Mouse (Mus musculus): ENCODE results near the gene 9430097D07Rik. TPM values are rescaled to one million over a fixed set of nuclear protein-coding genes. Genes with fewer than 3 reads are reported as not detected.

The 9430097D07Rik gene
- total RNA-seq, 2 experiments from 2014 or later = not detected

- no peak for ATAC-seq (replicated peaks; ENCODE audit: low FRiP score, poor library complexity, severe bottlenecking)
Observed at GRCm38 (mm10) chr2:32598506-32598905, 23.0 kb upstream of the 9430097D07Rik start.

- ATAC-seq (replicated peaks; ENCODE audit: low FRiP score, poor library complexity, severe bottlenecking) = no peak
Observed at GRCm38 (mm10) chr2:32597699-32598098, 22.2 kb upstream of the 9430097D07Rik start.

- ATAC-seq (replicated peaks; ENCODE audit: low FRiP score, poor library complexity, severe bottlenecking) = no peak
Observed at GRCm38 (mm10) chr2:32597248-32597647, 21.8 kb upstream of the 9430097D07Rik start.

DNA sequence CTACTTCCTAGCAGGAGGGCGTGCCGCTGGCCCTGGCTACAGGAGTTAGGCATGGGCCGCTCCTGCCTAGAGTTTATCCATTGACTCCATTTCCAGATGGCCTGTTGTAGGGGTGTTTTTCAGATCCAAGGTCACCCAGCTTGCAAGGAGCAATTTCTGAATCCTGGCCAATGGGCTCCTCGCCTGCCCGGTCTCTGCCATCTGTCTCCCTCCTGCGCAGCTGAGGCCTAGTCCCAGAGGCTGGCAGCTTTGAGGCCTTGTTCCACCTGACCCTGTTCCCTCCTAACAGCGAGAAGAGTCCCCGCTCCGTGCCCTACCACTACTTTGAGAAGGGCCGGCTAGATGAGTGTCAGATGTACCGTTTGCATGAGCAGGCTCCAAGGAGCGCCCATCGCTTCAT, 21.2 kb upstream of the 9430097D07Rik start:
- no peak for ATAC-seq (replicated peaks; ENCODE audit: low FRiP score, poor library complexity, severe bottlenecking)

DNA sequence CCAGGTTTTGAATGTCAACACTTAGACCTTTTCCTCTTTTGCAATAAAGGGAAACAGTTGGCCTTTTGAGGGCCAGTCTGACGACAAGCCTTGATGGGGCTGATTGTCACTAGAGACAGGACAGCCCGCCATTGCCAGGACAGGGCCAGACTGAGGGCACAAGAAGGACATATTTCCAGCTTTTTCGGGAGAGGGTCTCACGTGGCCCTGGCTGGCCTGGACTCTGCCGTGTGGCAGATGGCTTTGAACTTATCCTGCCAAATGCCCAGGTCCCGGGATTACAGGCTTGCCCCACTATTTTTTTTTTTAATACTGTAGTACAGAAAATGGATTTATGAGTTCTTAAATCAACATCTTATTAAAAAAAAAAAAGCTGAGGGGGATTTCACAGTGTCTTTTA, 15.8 kb upstream of the 9430097D07Rik start:
- ATAC-seq (replicated peaks; ENCODE audit: low FRiP score, poor library complexity, severe bottlenecking) = no peak

DNA sequence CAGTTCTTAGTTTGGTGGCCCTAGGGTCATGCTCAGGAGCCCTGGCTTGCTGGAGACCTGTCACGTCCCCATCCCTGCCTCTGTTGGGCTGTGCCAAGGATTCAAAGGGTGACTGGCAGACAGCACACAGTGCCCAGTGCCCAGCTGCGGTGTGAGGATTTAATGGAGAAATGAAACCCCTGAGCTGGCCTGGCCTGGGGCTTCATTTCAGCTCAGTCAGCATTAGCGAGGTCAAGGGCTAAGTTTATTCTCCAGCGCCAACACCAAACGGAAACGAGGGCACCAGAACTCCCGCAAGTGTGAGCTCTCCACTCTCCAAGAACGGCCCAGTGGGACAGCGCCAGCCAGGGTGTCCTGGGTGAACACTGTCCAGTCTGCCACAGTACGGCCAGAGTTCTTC, 14.7 kb upstream of the 9430097D07Rik start:
- ATAC-seq (replicated peaks; ENCODE audit: low FRiP score, poor library complexity, severe bottlenecking) = no peak

DNA sequence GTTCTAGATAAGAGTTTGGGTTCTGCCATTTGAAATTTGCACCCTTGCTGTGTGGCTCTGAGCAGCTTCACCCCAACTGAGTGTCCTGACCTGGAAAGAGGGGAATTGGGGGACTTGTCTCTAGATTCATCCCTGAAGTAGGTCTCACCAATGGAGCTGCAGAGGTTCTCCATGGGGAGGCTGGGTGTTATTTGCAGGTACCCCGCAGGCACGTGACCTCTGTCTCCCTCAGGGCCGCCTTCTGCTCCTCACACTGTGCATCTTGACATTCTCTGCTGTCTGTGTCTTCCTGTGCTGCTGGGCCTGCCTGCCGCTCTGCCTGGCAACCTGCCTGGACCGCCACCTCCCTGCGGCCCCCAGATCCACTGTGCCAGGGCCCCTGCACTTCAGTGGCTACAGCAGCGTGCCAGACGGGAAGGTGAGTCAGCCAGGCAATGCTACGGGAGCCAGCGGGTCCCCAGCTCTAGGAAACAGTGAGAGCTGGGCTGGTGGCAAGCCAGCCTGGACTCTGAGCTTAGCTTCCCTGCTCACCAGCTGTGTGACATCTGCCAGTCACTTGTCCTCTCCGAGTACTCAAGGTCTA, 13.8 kb upstream of the 9430097D07Rik start:
- no peak for ATAC-seq (replicated peaks; ENCODE audit: low FRiP score, poor library complexity, severe bottlenecking)

DNA sequence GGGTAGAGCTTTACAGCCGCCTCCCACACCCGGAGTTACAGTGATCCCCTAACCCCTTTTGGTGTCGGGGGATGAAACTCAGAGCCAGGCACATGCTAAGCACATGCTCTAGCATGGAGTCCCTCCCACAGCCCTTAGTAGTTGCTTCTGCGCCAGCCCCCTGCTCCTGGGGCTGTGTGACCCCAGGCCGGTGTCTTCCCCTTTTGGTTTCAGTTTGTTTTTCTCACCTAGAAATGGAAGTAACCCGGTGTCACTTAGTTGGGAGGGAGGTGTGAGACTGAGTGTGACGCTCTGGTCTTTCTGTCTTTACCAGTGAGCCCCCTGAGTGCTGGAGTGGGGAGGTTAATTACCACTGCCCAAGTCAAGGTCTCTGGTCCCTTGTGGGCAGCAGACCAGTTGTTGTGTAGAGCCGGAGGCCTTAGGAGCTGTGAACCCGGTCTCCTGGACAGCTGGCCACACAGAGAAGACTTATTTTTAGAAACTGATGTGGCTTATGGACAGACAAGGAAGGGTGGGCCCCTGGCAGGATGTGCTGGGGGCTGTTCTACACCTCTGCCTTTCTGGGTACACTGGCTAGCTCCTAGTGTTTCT, 12.3 kb upstream of the 9430097D07Rik start:
- ATAC-seq (replicated peaks; ENCODE audit: low FRiP score, poor library complexity, severe bottlenecking) = 0 out of 2 replicates have a peak, but pooled peaks have one; percentile 8

GRCm38 (mm10) chr2:32586871-32587351, 11.4 kb upstream of the 9430097D07Rik start, which contains the start of gene St6galnac4:
Gene St6galnac4 (plus strand): TSS chr2:32587095.
- ATAC-seq (replicated peaks; ENCODE audit: low FRiP score, poor library complexity, severe bottlenecking) = peak; percentile 73

- ATAC-seq (replicated peaks; ENCODE audit: low FRiP score, poor library complexity, severe bottlenecking) = no peak
Observed at GRCm38 (mm10) chr2:32585149-32585714, 9.7 kb upstream of the 9430097D07Rik start.

GRCm38 (mm10) chr2:32582830-32583799, 7.6 kb upstream of the 9430097D07Rik start:
- ATAC-seq (replicated peaks; ENCODE audit: low FRiP score, poor library complexity, severe bottlenecking) = peak; percentile 76

GRCm38 (mm10) chr2:32581450-32582095, 6.1 kb upstream of the 9430097D07Rik start:
- ATAC-seq (replicated peaks; ENCODE audit: low FRiP score, poor library complexity, severe bottlenecking) = no peak

- ATAC-seq (replicated peaks; ENCODE audit: low FRiP score, poor library complexity, severe bottlenecking) = no peak
Observed at GRCm38 (mm10) chr2:32578146-32579046, 2.9 kb upstream of the 9430097D07Rik start.

- ATAC-seq (replicated peaks; ENCODE audit: low FRiP score, poor library complexity, severe bottlenecking) = no peak
Observed at GRCm38 (mm10) chr2:32576532-32576931, 1.0 kb upstream of the 9430097D07Rik start.

- ATAC-seq (replicated peaks; ENCODE audit: low FRiP score, poor library complexity, severe bottlenecking) = peak; percentile 35; the same call in 1 of the 2 replicates
Observed at GRCm38 (mm10) chr2:32574901-32575585, 441 bp downstream of the 9430097D07Rik start.

GRCm38 (mm10) chr2:32574497-32574896, 987 bp downstream of the 9430097D07Rik start, which contains the start of gene Pip5kl1:
Gene Pip5kl1 (plus strand): TSS chr2:32574797.
- no peak for ATAC-seq (replicated peaks; ENCODE audit: low FRiP score, poor library complexity, severe bottlenecking)

- ATAC-seq (replicated peaks; ENCODE audit: low FRiP score, poor library complexity, severe bottlenecking) = no peak
Observed at GRCm38 (mm10) chr2:32572196-32572595, 3.3 kb downstream of the 9430097D07Rik start.

Measured in erythroblast, adult 5-6 weeks (primary cell).